Mouse (Mus musculus): ENCODE data around the gene Btbd7. TPM values are rescaled to one million over a fixed set of nuclear protein-coding genes. Genes with fewer than 3 reads are reported as not detected.
A peak's percentile ranks its signal among the peaks of the same experiment; 100 is the strongest.

Btbd7 gene
- total RNA-seq, 4 experiments from 2014 or later = 16.7 to 18.7 (median 17.1) TPM

- DNase-seq (ENCODE audit: low spot score in 2 of 2) = no peak
Observed at GRCm38 (mm10) chr12:102782841-102783240, 95.4 kb downstream of the Btbd7 start.

DNA sequence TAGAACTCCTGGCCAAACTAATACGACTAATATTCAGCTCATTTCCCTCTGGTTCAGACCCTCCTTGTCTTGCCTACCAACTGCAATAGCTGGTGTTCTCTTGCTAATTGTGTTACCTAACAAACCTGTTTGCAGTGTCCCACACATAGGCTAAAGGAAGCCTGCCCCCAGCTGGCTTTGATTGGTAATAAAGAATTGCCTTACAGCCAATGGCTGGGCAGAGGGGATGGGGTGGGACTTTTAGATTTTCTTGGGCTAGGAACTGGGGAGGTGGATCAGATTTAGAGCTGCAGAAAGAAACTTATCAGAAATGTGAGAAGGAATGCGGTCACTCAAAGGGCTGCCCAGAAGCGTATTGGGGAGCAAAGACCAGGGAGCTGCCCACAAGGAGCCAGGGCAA lies 98.8 kb downstream of the Btbd7 start:
- no peak for DNase-seq (ENCODE audit: low spot score in 2 of 2)

GRCm38 (mm10) chr12:102778151-102778550 lies 100.1 kb downstream of the Btbd7 start:
- DNase-seq (ENCODE audit: low spot score in 2 of 2) = no peak

DNA sequence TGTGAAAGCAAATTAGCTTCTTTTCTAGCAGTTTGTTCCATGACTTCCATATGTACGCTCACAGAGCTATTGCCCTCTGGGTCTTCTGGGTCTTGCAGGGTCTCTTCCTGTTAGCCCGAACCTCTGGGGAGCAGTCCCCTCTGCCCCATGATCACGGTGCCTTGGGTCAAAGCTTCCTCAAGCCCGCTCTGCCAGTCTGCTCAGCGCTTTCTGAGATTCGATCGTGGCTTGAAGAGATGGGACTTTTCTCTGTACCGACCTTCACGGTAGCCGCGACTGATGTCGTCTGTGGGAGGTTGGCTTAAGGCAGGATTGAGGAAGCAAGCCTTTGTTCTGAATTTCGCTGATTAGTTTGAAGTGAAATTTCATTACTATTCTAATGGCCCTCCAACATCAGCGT lies 102.2 kb downstream of the Btbd7 start:
- DNase-seq (ENCODE audit: low spot score in 2 of 2) = no peak

- no peak for DNase-seq (ENCODE audit: low spot score in 2 of 2)
Observed at GRCm38 (mm10) chr12:102772676-102773075, 105.6 kb downstream of the Btbd7 start.

DNA sequence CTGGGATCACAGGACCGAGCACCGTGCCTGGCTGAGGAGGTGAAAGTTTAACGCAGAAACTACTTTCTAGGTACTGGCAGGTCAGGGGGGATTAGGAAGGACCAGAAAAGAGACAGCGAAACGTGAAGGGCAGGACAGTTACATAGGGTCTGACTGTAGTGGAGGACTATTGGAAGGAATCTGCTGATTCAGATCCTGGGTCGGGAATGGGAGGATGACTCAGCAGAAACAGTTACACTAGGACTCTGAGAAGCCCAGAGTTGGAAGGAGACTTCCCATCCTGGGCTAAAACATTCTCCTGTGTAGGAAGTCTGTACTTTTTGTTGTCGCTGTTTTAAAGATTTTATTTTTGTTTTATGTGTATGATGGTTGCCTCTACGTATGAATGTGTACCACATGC lies 106.7 kb downstream of the Btbd7 start:
- no peak for DNase-seq (ENCODE audit: low spot score in 2 of 2)

DNA sequence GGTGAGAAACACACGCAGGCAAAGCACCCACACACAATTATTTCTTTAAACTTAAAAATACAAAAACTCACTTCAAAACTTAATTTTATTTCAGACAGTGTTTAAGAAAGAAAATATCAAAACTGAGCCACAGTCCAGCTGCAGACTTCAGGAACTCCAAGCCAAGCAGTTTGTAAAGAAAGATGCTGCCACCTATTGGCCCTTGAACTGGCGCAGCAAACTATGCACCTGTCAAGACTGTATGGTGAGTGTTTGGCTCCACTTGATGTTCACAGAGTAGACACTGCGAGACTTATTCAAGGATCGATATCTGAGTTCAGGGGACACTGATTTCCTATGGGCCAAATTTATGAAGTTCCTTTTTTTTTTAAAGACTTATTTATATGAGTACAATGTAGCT lies 109.3 kb downstream of the Btbd7 start:
- DNase-seq (ENCODE audit: low spot score in 2 of 2) = no peak

DNA sequence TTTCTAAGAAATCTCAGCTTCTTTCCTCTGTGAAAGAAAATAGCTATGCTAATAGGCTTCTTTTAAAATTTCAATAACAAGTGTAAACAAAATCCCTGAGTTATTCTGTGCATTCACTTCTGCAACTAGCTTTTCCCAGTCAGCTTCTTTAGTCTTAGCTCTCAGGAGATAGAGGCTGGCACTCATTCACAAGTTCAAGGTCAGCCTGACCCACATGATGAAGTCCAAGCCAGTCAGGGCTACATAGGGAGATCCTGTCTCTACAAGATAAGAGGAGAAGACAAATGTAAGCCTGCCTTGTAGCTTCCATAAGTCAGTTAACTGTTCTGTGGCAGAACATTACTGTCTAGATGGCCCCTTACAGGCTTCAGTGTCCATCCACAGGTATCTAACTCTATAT lies 114.6 kb downstream of the Btbd7 start:
- no peak for DNase-seq (ENCODE audit: low spot score in 2 of 2)

DNA sequence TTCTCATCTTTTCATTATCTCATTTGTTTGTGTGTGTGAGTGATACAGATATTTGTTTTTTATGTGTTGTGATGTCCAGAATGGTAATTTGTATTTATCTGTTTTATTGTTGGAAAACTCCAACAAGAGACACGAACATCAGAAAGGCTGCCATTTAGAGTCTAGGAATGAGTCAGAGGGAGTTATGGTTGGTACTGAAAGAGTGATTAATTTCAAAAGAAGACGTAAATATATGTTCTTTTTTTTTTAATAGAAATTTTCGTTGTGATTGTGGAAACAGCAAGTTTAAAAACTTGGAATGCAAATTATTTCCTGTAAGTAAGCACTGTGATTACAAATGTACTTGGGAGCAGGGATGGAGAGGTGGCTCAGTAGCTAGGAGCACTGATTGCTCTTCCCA lies 116.6 kb downstream of the Btbd7 start:
- no peak for DNase-seq (ENCODE audit: low spot score in 2 of 2)

DNA sequence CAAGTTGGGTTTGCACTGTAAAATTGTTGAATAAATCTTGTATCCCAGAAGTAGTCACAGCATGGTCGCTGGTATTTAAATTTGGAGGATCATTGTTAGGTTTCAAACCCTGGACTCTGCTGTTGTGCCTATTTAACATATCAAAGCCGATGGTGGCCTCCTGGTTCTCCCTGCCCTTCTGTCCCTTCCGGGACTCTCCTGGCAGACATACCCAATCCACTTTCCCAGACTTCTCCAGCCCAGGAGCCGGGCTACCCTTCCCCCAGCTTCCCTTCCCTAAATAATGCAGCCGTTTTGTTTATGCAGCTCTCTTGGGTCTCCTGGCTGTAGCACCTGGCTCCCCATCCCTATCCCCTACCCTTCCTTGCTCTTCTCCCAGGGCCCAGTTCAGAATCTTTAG lies 119.3 kb downstream of the Btbd7 start:
- DNase-seq (ENCODE audit: low spot score in 2 of 2) = no peak

DNA sequence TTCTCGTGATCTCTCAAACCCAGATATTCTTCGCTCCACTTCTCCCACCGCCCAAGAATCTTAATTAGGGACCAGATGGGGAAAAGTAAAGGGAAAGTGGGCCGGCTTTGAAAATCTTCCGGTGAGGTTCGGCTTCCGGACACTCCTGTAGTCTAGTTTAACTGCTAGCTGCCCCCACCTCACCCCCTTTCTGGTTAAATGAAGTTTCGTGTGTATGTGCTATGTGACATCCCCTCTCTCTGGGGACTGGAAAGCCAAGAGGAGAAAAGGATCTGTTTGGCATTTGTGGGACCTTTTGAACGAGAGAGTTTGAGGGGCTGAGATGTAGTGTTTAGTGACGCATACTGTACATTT lies 119.9 kb downstream of the Btbd7 start, which contains the start of gene Gm20604:
Gene Gm20604, minus strand, starts transcription at position 270 of the 354 bp plus-strand sequence.
- no peak for DNase-seq (ENCODE audit: low spot score in 2 of 2)

DNA sequence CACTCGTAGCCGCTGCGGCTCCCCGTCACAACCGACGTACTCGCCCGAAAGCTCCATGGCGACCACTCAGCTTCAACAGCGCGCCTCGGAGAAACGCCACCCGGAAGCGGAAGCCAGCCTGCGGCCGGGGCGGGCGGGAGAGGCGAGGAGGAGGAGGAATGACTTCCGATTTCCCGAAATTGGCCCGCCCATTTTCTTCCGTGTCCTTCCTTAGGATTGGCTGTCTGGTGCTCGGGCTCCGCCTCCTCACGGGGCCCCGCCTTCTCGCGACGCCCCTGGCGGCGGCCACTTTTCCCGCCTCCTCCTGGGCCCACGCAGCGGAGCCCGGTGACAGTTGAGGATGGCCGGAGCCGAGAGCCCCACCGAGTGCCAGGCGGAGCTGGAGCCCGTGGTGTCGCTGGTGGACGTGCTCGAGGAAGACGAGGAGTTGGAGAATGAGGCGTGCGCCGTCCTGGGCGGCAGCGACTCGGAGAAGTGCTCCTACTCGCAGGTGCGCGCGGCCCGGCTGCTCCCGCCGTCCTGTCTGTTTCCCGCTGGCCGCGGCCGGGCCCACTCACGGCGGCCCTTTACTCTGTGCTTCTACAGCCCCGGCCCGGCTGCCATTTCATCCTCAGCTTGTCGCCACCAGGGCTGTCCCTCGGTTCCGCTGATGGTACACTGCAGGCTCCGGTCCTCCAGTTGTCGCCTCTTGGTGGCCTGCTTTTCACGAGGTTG lies 120.4 kb downstream of the Btbd7 start, which contains the start of the genes Gm28051, Gon7 and Ubr7:
Gene Gm28051, minus strand, starts transcription at position 77 of the 714 bp plus-strand sequence.
Gene Gon7, minus strand, starts transcription at position 115 of the 714 bp plus-strand sequence.
Gene Ubr7, plus strand, starts transcription at position 279 of the 714 bp plus-strand sequence.
- peak; percentile 93 for DNase-seq (ENCODE audit: low spot score in 2 of 2)

DNA sequence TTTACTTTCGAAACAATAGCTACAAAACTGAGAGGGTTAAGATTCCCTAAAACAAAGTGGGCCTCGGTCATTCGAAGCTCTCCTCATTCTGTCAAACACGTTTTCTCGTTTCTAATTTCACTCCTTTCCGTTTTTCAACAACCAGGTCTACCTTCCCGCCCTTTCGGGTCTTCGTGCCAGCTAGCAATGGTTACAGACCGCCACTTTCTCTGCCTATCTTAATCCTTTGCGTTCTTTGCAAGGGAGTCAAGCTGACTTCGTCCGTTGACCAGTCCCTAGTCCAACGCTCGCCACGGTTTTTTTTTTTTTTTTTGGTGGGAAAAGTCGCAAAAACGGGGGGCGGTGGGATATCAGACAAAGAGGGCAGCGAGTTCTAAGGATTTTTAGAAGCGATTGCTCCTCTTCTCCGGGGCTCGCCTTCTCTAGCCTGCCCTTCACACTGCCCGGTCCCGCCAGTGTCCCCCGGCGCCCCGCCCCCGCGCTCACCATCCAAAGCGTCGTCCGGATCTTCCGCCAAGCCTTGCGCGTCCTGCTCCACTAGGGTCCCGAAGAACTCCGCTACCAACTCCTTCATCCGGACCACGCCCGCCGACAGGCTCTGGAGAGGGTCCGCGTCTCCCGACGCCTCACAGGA lies 121.1 kb downstream of the Btbd7 start:
- DNase-seq (ENCODE audit: low spot score in 2 of 2) = no peak

GRCm38 (mm10) chr12:102756304-102756703 lies 122.0 kb downstream of the Btbd7 start:
- DNase-seq (ENCODE audit: low spot score in 2 of 2) = no peak

GRCm38 (mm10) chr12:102748256-102748655 lies 130.0 kb downstream of the Btbd7 start:
- no peak for DNase-seq (ENCODE audit: low spot score in 2 of 2)

GRCm38 (mm10) chr12:102744839-102745238 lies 133.4 kb downstream of the Btbd7 start:
- no peak for DNase-seq (ENCODE audit: low spot score in 2 of 2)

- peak; percentile 68 to 73 for DNase-seq (ENCODE audit: low spot score in 2 of 2)
Observed at GRCm38 (mm10) chr12:102743589-102744574, 134.4 kb downstream of the Btbd7 start, which contains the start of the genes Moap1 and Tmem251. Gene Moap1 (minus strand): TSS chr12:102743661. Gene Tmem251 (plus strand): TSS chr12:102743762.

- DNase-seq (ENCODE audit: low spot score in 2 of 2) = no peak
Observed at GRCm38 (mm10) chr12:102743036-102743588, 135.2 kb downstream of the Btbd7 start.

DNA sequence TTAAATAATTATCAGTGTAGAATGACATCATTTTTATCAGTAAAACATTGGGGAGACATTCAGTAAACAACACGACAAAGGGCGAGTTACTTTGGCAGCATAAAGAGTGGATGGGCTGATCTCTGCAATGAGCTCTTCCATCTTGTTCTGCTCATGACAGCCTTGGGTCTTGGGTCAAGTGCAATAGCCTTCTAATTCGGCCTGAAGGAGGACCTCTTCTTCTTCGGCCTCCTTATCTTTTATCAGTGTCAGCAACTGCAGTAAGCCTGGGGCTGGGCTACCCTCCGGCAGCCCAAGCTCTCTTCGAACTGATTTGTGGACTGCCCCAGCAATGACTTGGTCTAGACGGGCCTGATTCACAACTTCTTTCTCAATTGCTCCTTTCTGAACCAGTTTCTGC lies 136.2 kb downstream of the Btbd7 start:
- DNase-seq (ENCODE audit: low spot score in 2 of 2) = no peak

- no peak for DNase-seq (ENCODE audit: low spot score in 2 of 2)
Observed at GRCm38 (mm10) chr12:102740285-102740684, 138.0 kb downstream of the Btbd7 start.

GRCm38 (mm10) chr12:102739096-102739495 lies 139.2 kb downstream of the Btbd7 start:
- DNase-seq (ENCODE audit: low spot score in 2 of 2) = no peak

Data from gastrocnemius, adult 8-10 months (tissue).